Mouse (Mus musculus) thymus, postnatal 14 days (tissue): ENCODE data around the gene Ankrd44.

Source experiments
- DNase-seq: peaks from one replicate; pipeline ENCODE4 v3.0.0; 2021

Ankrd44 gene

DNA sequence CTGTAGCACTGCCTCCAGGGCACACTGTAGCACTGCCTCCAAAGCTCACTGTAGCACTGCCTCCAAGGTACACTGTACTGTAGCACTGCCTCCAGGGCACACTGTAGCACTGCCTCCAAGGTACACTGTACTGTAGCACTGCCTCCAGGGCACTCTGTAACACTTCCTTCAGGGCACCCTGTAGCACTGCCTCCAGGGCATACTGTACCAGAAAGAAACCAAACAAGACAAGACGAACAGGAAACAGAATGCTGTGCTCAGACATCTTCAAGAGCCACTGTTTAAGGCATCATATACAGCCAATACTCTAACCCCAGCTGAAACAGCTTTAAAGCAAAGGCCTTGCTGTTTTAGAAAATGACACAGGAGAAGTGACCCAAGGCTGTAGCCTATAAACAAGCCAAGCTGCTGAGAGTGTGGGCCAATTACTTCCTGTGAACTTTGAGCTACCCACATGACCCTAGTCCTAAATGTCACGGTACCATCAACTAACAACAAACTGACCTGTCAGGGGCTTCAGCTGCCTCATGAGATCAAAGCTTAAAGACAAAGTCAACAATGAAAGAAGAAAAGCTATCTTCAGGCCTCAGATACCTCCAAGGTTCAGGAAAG, 43.2 kb downstream of the Ankrd44 start:
- no peak for DNase-seq

DNA sequence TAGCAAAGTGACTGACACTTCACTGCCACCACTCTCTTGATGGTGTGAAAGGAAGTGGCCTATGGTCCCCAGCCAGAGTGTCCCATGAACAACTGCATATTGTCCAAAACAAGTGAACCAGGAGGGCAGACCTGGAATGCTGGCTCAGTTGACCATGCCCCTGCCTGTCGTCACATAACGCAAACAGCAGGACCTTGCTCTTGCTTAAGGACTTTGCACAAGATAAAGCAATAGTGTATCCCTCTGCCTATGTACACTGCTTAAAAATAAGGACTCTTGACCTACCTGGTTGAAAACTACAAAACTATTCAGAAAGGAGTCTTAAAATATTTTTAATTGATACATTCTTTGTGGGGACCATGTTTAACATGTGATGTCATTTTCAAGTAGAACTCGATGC, 44.7 kb downstream of the Ankrd44 start:
- no peak for DNase-seq

DNA sequence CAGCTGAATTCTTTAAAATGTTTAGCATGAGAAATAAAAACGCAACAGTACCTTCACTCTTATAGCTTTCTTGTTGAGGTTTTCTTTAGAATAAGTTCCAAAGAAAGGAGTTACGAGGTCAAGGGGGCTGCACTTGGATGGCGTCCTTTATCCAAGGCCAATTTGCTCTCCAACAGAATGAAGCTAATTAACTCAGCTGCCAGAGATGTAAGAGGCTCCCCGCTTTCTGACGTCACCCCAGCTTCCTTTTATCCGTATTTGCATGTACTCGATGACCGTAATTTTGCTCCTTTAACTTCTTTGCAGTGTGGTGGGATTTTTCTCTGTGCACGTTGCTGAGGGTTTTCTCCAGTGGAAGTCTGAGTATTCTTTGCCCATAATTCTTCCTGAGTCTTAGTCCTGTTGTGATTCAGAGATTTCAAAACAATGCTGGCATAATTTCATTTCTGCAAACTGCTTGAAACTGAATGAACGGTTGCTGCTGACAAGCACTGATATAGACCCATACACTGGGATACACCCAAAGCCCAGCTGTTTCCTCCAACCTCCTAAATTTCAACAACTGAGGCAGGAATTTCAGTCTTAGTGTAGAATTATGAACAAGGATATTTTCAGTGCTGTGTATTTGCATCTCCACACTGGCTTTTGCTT, 48.6 kb downstream of the Ankrd44 start:
- no peak for DNase-seq

- no peak for DNase-seq
Measured at GRCm38 (mm10) chr1:54877014-54877413, 49.2 kb downstream of the Ankrd44 start.

DNA sequence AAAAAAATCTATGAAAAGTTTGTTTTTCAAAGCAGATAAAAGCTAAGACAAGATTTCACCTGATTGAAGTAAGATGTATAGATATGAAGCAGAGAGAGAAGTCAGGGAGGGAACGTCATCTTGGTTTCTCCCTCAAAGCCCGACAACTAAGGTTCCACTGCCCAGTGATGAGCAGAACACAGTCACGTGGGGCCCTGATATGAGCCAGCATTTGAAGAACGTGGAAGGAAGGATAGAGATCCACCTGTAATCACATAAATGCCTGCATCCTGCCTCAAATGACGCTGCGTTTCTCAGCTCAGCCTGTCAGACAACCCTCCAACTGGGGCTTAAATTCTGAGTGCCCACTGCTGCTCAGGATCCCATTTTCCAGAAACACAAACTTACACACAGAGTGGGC, 52.1 kb downstream of the Ankrd44 start:
- no peak for DNase-seq

- no peak for DNase-seq
Measured at GRCm38 (mm10) chr1:54872857-54873616, 53.1 kb downstream of the Ankrd44 start.

DNA sequence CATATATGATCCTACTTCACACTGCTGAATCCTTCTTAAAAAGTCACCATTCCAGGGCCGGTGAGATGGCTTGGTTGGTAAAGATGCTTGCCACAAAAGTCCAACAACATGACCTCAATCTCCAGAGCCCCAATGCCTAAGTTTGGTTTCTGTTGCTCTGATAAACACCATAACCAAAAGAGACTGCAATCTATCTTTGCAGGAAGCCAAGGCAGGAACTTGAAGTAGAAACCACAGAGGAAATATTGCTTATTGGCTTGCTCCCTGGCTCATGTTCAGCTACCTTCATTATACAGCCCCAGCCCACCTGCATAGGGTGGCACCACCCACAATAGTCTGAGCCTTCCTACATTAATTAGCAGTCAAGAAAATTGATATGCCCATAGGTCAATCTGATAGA, 54.9 kb downstream of the Ankrd44 start:
- DNase-seq, result peak; percentile 37

DNA sequence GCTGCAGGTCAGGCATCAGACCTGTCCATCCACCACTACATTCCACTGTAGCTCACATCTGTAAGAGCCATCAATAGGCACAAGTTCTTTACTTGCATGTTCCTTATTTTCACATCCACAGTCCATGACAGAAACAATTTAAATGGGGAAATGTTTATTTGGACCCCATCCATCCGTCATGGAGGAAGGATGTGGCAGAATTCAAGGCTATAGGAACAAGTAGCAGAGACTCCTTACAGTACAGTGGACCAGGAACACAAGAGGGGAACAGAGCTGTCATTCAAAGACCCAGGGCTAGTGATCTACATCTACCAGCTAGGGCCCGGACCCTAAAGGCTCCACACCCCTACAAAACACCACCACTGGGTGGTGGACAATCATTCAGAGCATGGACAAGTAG, 55.6 kb downstream of the Ankrd44 start:
- no peak for DNase-seq

GRCm38 (mm10) chr1:54867226-54867625, 59.0 kb downstream of the Ankrd44 start:
- no peak for DNase-seq

DNA sequence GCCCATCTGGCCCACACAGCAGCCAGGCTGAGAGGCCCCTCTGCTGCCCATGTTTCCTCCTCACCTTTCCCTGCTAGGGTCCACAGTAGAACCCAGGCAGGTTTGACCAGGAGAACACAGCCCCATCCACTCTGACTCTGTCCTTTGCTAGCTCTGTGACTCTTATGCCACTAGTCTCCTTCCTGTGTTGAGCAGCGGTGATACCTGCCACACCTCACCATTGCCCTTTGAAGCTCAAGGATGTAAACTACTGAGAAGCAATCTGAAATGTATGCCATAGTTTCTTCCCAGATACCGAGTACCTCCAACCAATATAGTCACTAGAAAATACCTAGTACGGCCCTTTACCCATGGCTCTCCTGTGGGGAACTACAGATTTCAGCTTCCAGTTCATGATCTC, 60.1 kb downstream of the Ankrd44 start:
- DNase-seq, result no peak

DNA sequence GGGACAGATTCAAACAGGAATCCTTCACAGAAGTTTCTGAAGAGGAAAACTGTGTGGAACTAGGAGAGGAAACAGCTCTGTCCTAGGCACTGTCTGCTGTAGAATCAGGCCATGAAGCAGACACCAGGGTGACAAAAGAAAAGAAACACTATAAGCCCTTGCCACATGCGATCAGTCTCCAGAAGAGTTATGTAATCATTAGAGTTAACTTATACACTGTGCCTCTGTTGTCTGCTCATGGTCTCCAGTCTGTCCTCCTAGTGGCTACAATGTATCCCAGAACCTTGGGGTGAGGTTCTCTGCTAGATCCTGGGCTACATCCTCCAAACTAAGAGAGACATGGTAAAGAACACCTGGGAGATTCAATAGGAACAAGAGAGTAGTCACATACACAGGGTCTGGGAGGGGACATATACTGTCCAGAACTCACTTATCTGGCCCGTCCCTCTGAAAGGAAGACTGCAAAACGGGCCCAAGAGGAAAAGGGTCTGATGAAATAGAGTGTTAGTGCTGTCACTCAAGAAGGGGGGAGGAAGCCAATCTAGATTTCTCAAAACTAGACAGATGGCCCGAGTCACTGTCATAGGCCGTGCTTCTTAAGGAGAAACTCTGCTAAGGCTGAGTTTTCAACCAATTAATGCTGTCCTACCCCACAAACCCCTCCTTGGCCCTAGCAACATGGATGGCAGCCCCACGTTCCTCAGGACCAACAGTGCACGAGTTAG, 61.1 kb downstream of the Ankrd44 start:
- DNase-seq, result no peak

GRCm38 (mm10) chr1:54860361-54860760, 65.8 kb downstream of the Ankrd44 start:
- DNase-seq, result no peak

GRCm38 (mm10) chr1:54859876-54860275, 66.3 kb downstream of the Ankrd44 start:
- DNase-seq, result no peak

- no peak for DNase-seq
Measured at GRCm38 (mm10) chr1:54858898-54859297, 67.3 kb downstream of the Ankrd44 start.

DNA sequence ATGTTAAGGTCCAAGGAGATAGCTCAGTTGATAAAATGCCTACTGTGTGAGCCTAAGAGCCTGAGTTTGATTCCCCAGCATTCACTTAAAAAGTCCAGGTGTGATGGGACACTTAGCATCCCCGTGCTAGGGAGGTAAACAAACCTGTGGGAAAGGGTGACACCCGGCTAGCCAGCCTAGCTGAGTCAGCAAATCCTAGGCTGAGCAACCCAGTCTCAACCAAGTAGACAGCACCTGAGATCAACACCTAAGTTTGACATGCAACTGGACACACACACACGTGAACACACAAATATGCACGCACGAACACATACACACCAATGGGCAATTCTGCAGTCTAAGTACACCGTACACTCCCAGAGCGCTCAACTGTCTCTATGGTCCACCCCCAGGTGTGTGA, 69.7 kb downstream of the Ankrd44 start:
- DNase-seq, result no peak

DNA sequence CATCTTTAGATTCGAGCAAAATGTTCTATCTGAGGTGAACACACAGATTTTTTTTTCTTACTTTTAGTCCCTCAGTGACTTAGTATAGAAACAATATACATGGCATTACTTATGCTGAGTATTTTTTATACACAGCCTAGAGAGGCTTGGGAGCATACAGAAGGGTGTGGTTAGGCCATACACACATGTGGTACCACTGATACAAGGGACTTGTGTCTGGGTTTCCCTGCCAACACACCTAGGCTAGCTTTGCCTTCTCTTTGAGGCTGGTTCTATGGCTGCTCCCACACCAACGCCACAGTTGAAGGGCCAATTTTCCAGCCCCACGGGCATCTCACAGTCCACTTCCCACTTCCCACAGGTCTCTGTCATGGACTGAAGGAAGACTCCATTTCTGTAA, 70.2 kb downstream of the Ankrd44 start:
- DNase-seq, result no peak

DNA sequence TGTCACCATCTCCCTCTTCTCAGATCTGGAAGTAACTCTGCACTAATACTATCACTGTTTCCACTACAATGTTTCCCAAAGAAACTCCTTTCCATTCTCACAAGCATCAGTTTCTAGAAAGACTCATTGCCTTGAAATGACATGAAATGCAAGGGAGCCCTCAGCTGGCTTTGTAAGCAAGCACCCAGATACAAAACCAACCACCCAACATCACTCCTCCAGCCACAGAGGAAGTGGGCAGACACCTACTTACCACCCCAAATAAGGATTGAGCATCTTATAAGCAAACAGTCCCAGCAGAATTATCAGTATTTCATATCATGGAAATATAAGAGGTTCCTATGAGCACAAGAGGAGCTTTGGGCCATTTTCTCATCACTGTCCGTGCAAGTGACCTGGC, 71.8 kb downstream of the Ankrd44 start:
- peak; percentile 30 for DNase-seq

- no peak for DNase-seq
Measured at GRCm38 (mm10) chr1:54853311-54854000, 72.7 kb downstream of the Ankrd44 start.

DNA sequence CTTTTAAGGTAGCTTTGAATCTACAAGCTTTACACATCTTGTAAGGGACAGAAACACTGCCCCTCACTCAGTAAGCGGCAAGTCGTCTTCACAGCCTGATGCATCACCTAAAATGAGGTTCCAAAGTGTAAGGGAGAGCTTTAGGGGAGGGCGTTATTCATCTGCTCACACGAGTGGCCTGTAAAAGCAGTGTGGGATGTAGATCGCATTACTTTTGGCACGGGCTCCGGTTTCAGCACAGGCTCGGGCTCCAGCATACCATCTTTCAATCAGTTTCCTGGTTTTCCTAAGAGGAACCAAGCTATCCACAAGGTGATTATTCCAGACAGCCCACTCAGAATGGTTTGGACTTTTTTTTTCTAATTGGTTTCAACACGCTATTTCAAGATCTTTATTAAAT, 74.6 kb downstream of the Ankrd44 start:
- DNase-seq, result no peak

- no peak for DNase-seq
Measured at GRCm38 (mm10) chr1:54850077-54850476, 76.1 kb downstream of the Ankrd44 start.

GRCm38 (mm10) chr1:54847238-54847637, 78.9 kb downstream of the Ankrd44 start:
- DNase-seq, result no peak

DNA sequence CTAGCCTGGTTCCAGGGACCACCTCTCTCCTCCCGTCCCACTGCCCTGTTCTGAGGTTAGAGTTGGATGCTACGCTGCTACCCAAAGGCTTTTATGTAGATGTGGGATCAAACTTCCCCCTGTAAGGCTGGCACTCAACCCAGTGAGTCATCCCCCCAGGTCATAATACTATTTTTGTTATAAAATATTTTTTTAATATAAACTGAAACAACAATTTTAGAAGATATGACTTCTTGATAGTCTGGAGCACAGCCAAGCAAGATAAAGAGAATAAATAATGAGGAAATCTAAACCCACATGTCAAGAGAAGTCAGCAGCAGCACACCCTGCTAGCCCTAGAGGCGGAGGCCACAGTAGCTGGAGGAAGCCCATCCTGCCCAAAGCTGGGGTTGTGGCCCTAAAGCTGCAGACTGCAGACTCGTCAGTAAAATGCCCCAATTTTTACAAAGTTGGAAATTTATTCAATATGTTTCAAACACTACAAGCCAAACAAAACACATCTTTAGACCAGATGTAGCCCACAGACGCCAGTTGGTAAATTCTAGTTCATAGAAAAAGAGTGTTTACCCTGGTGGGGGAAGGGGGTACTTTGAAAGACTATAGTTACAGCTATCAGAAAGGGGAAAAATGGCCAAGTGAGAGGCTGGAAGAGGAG, 79.7 kb downstream of the Ankrd44 start:
- no peak for DNase-seq
